ENCODE assay signal across 8 mouse cellular contexts in the genomic region with DNA sequence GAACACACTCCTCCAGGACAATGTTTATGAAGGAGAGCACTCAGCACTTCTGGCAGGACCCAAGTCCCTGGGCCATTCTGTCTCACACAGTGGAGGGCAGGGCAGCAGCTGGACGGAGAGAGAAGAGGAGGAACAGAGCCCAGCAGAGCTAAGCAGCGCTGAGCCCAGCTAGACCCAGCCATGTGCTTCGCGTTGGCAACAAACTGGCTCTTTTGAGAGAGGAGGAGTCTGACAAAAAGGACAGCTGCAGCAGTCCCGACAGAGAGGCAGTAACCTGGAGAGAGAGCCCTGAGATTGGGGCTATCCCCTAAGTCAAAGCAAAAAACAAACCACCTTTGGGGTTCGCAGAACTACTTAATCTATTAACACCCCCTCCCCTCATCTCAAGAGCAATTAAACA. TPM values are rescaled to one million over a fixed set of nuclear protein-coding genes. Genes with fewer than 3 reads are reported as not detected.
DNase-seq lines count a peak whose midpoint lies in the region; ATAC-seq and TF ChIP-seq lines count a peak whose summit lies in the region.

No protein-coding gene starts in this region.

- no peak for TF ChIP-seq CTCF in kidney, adult 2 months (conservative IDR thresholded peaks at IDR 0.05; ENCODE audit: insufficient read depth, insufficient read length, low read depth, low read length)

- no peaks in the 10 kb centered on the region for H3K27me3 ChIP-seq in midbrain, embryonic 10.5 days (ENCODE audit: low read depth, poor library complexity, severe bottlenecking)
- H3K27me3 ChIP-seq in midbrain, embryonic 16.5 days (ENCODE audit: control insufficient read depth, insufficient read depth, low read depth, low read length): no peaks in the 10 kb centered on the region
- H3K27me3 ChIP-seq in heart, embryonic 10.5 days (ENCODE audit: insufficient read depth, poor library complexity, severe bottlenecking): no peaks in the 10 kb centered on the region
- H3K27me3 ChIP-seq in kidney, adult 2 months (replicated peaks; ENCODE audit: control insufficient read depth, insufficient read depth, low read length): no peaks in the 10 kb centered on the region
- H3K27me3 ChIP-seq in liver, embryonic 13.5 days: peaks cover 14% of the 10 kb centered on the region

- no peak for ATAC-seq in midbrain, embryonic 16.5 days
- ATAC-seq in liver, embryonic 13.5 days (ENCODE audit: low read depth): no peak
- ATAC-seq in megakaryocyte-erythroid progenitor cell, adult 5-6 weeks (replicated peaks; ENCODE audit: low FRiP score, low TSS enrichment, poor library complexity, severe bottlenecking): no peak

- peak; percentile 40 for DNase-seq in midbrain, embryonic 10.5 days (ENCODE audit: low spot score)
- peak; percentile 54 for DNase-seq in embryo, embryonic 11 days
- peak; percentile 69 for DNase-seq in heart, embryonic 10.5 days (ENCODE audit: low spot score)
- DNase-seq in kidney, adult 2 months: peak; percentile 64
- no peak for DNase-seq in liver, embryonic 13.5 days
- DNase-seq in right cerebral cortex, adult 18-20 months: peak; percentile 84

- H3K36me3 ChIP-seq in midbrain, embryonic 10.5 days: no peaks in the 10 kb centered on the region
- H3K36me3 ChIP-seq in midbrain, embryonic 16.5 days (ENCODE audit: control insufficient read depth, insufficient read depth, low read length): no peaks in the 10 kb centered on the region
- no peaks in the 10 kb centered on the region for H3K36me3 ChIP-seq in heart, embryonic 10.5 days
- no peaks in the 10 kb centered on the region for H3K36me3 ChIP-seq in kidney, adult 2 months (ENCODE audit: control insufficient read depth, insufficient read depth, low read length)
- no peaks in the 10 kb centered on the region for H3K36me3 ChIP-seq in liver, embryonic 13.5 days

- peak overlapping the region; percentile 20; the same call in 1 of the 2 replicates for H3K4me3 ChIP-seq in midbrain, embryonic 10.5 days
- no peak overlapping the region for H3K4me3 ChIP-seq in midbrain, embryonic 16.5 days (ENCODE audit: low read depth, low read length)
- no peak overlapping the region for H3K4me3 ChIP-seq in heart, embryonic 10.5 days
- no peak overlapping the region for H3K4me3 ChIP-seq in kidney, adult 2 months (ENCODE audit: insufficient read depth, low read depth, low read length)
- H3K4me3 ChIP-seq in liver, embryonic 13.5 days (replicated peaks): no peak overlapping the region

- 17% methylated on average over 6 of the region's 6 CpGs for WGBS in midbrain, embryonic 10.5 days
- WGBS in midbrain, embryonic 16.5 days: 17% methylated on average over 6 of the region's 6 CpGs
- 23% methylated on average over 6 of the region's 6 CpGs for WGBS in heart, embryonic 10.5 days
- 18% methylated on average over 6 of the region's 6 CpGs for WGBS in kidney, adult 2 months
- WGBS in liver, embryonic 13.5 days (ENCODE audit: insufficient replicate concordance): 43% methylated on average over 6 of the region's 6 CpGs

- peaks cover 95% of the 10 kb centered on the region for H3K4me1 ChIP-seq in midbrain, embryonic 10.5 days
- peaks cover 62% of the 10 kb centered on the region for H3K4me1 ChIP-seq in midbrain, embryonic 16.5 days (ENCODE audit: control insufficient read depth, insufficient read depth, low read length)
- H3K4me1 ChIP-seq in heart, embryonic 10.5 days: peaks cover 90% of the 10 kb centered on the region
- H3K4me1 ChIP-seq in kidney, adult 2 months (ENCODE audit: control insufficient read depth, insufficient read depth, low read length): peaks cover 36% of the 10 kb centered on the region
- H3K4me1 ChIP-seq in liver, embryonic 13.5 days (replicated peaks): peaks cover 86% of the 10 kb centered on the region

- peak overlapping the region; percentile 90 for H3K27ac ChIP-seq in midbrain, embryonic 10.5 days (replicated peaks)
- no peak overlapping the region for H3K27ac ChIP-seq in midbrain, embryonic 16.5 days (ENCODE audit: low read length)
- no peak overlapping the region for H3K27ac ChIP-seq in heart, embryonic 10.5 days
- H3K27ac ChIP-seq in kidney, adult 2 months (ENCODE audit: insufficient read depth, low read depth, low read length): peak overlapping the region; percentile 94
- H3K27ac ChIP-seq in liver, embryonic 13.5 days: peak overlapping the region; percentile 70

- no peaks in the 10 kb centered on the region for H3K9me3 ChIP-seq in midbrain, embryonic 10.5 days (replicated peaks)
- H3K9me3 ChIP-seq in midbrain, embryonic 16.5 days (replicated peaks; ENCODE audit: control insufficient read depth, low read length, poor library complexity, severe bottlenecking): no peaks in the 10 kb centered on the region
- no peaks in the 10 kb centered on the region for H3K9me3 ChIP-seq in heart, embryonic 10.5 days
- no peaks in the 10 kb centered on the region for H3K9me3 ChIP-seq in liver, embryonic 13.5 days (replicated peaks)

- H3K9ac ChIP-seq in midbrain, embryonic 16.5 days (ENCODE audit: low read depth, low read length): no peak overlapping the region
- peak overlapping the region; percentile 44; the same call in 1 of the 2 replicates for H3K9ac ChIP-seq in liver, embryonic 13.5 days

- H3K4me2 ChIP-seq in midbrain, embryonic 16.5 days (ENCODE audit: low read length): no peak overlapping the region
- H3K4me2 ChIP-seq in liver, embryonic 13.5 days: no peak overlapping the region

- TF ChIP-seq POLR2A in kidney, adult 2 months (IDR thresholded peaks at IDR 0.05; ENCODE audit: low read depth, low read length): no peak

RNA-seq across cellular contexts. Expression of gene Fam53b, which starts 3.3 kb away (rescaled TPM):
- 23.1 and 25.0 TPM in 2 replicates for polyA plus RNA-seq in midbrain, embryonic 10.5 days (2016; fragmentation: Nextera tagmentation; extraction: Ambion mirVana)
- 13.2 and 13.6 TPM in 2 replicates for polyA plus RNA-seq in midbrain, embryonic 16.5 days (2015; fragmentation: Nextera tagmentation; extraction: Ambion mirVana)
- 17.7 and 18.4 TPM in 2 replicates for polyA plus RNA-seq in heart, embryonic 10.5 days (2016; fragmentation: Nextera tagmentation; extraction: Ambion mirVana)
- 29.3 and 31.1 TPM in 2 replicates for polyA plus RNA-seq in kidney, adult 2 months (2012; rRNA removed)
- polyA plus RNA-seq in liver, embryonic 13.5 days (2015; fragmentation: Nextera tagmentation; extraction: Ambion mirVana): 19.1 and 21.4 TPM in 2 replicates
- total RNA-seq in megakaryocyte-erythroid progenitor cell, adult 5-6 weeks (2014; fragmentation: Nextera tagmentation): 47.0 and 61.6 TPM in 2 replicates
- total RNA-seq in megakaryocyte-erythroid progenitor cell, adult 5-6 weeks (2017): 11.5 and 21.2 TPM in 2 replicates

RNA-seq across cellular contexts. Expression of gene Eef1akmt2, which starts 42.1 kb away (rescaled TPM):
- 80.7 and 82.0 TPM in 2 replicates for polyA plus RNA-seq in midbrain, embryonic 10.5 days (2016; fragmentation: Nextera tagmentation; extraction: Ambion mirVana)
- 91.7 and 94.3 TPM in 2 replicates for polyA plus RNA-seq in midbrain, embryonic 16.5 days (2015; fragmentation: Nextera tagmentation; extraction: Ambion mirVana)
- 44.1 and 54.1 TPM in 2 replicates for polyA plus RNA-seq in heart, embryonic 10.5 days (2016; fragmentation: Nextera tagmentation; extraction: Ambion mirVana)
- 7.7 and 13.0 TPM in 2 replicates for polyA plus RNA-seq in kidney, adult 2 months (2012; rRNA removed)
- 24.1 and 30.1 TPM in 2 replicates for polyA plus RNA-seq in liver, embryonic 13.5 days (2015; fragmentation: Nextera tagmentation; extraction: Ambion mirVana)
- 23.3 and 40.6 TPM in 2 replicates for total RNA-seq in megakaryocyte-erythroid progenitor cell, adult 5-6 weeks (2014; fragmentation: Nextera tagmentation)
- 31.8 and 80.4 TPM in 2 replicates for total RNA-seq in megakaryocyte-erythroid progenitor cell, adult 5-6 weeks (2017)

RNA-seq across cellular contexts. Expression of gene Abraxas2, which starts 48.7 kb away (rescaled TPM):
- 36.2 and 36.6 TPM in 2 replicates for polyA plus RNA-seq in midbrain, embryonic 10.5 days (2016; fragmentation: Nextera tagmentation; extraction: Ambion mirVana)
- polyA plus RNA-seq in midbrain, embryonic 16.5 days (2015; fragmentation: Nextera tagmentation; extraction: Ambion mirVana): 37.4 and 38.6 TPM in 2 replicates
- 26.9 and 28.0 TPM in 2 replicates for polyA plus RNA-seq in heart, embryonic 10.5 days (2016; fragmentation: Nextera tagmentation; extraction: Ambion mirVana)
- polyA plus RNA-seq in kidney, adult 2 months (2012; rRNA removed): 15.7 and 17.9 TPM in 2 replicates
- polyA plus RNA-seq in liver, embryonic 13.5 days (2015; fragmentation: Nextera tagmentation; extraction: Ambion mirVana): 17.0 and 18.4 TPM in 2 replicates
- total RNA-seq in megakaryocyte-erythroid progenitor cell, adult 5-6 weeks (2014; fragmentation: Nextera tagmentation): 26.6 and 38.7 TPM in 2 replicates
- total RNA-seq in megakaryocyte-erythroid progenitor cell, adult 5-6 weeks (2017): 24.3 and 35.7 TPM in 2 replicates

Comparison
In these comparisons a context has a peak if more than half of its experiments do, and no peak if none do; other contexts are left out.
1. H3K27ac ChIP-seq: peak in midbrain, embryonic 10.5 days (single experiment), kidney, adult 2 months (single experiment) and liver, embryonic 13.5 days (single experiment); none in midbrain, embryonic 16.5 days (single experiment) and heart, embryonic 10.5 days (single experiment).